Mouse (Mus musculus): ENCODE data around the gene Gbp4.
"Not testable (repeated sequence)": the region's sequence is repeated elsewhere in the genome, so short reads cannot be mapped to it uniquely, and the experiment has no call there.

GRCm38 (mm10) chr5:105136706-105137304 lies 2.6 kb downstream of the Gbp4 start:
- not testable (repeated sequence) for TF ChIP-seq CTCF, EP300 (IDR thresholded peaks at IDR 0.05)
